Mouse (Mus musculus) retina, postnatal 7 days (tissue): ENCODE data around the gene Bnc1.

Experiments
- DNase-seq: peaks from one replicate; pipeline ENCODE4 v3.0.0-alpha.2; 2012; ENCODE audit warnings: low read depth, low spot score

Gene Bnc1

DNA sequence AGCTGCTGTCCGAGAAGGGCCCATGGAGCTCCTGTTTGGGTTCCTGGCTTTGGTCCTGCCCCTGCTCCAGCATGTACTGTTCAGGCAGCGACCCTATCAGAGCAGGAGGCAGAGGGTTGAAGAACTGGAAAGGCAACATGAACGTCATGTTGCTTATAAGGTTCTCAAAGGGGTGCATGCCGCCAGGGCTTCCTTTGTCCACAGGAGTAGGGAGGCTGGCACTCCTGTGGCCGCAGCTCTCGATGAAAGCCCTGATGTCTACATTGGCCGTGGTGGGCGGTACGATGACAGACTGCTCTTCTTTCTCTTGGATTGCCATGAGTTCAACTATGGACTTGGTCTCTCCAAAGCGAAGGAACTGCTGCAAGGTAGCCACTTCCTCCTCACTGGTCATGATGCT, 17.5 kb downstream of the Bnc1 start:
- no peak for DNase-seq

DNA sequence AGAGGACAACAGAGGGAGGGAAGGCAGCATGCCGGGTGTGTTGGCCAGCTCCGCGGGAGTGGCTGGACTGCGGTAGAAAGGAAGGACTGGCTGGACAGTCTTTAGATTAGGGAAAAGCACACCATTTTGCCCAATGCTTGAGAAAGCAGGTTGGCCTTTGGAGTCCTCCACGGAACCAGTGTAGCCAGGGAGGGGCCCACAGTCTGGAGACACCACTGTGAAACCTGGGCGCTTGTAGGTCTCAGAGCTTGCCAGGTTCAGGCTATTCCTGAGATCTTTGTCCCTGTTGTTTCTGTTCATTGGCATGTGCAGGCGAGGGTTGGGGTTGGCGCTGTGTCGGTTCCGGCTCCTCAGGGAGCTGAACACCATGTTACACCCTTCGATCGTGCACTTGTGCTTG, 18.2 kb downstream of the Bnc1 start:
- DNase-seq = no peak

DNA sequence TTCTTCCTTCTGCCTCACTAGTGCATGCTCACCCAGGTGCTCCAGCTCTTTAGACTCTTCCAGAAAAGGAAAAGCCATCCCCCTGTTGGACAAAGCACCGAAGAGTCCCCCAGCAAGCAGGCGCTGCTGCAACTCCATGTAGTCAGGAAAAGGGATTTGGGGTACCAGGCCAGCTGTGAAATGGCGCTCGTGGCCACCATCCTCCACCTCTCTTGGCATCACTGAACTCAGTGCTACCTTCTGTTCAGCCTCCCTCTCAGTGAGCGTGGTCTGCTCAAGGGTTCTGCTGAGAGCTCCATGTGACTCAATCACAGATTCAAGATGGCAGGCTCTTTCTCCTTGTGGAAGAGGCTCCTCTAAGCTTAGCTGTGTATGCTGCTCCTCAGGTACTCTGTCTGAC, 18.8 kb downstream of the Bnc1 start:
- no peak for DNase-seq

DNA sequence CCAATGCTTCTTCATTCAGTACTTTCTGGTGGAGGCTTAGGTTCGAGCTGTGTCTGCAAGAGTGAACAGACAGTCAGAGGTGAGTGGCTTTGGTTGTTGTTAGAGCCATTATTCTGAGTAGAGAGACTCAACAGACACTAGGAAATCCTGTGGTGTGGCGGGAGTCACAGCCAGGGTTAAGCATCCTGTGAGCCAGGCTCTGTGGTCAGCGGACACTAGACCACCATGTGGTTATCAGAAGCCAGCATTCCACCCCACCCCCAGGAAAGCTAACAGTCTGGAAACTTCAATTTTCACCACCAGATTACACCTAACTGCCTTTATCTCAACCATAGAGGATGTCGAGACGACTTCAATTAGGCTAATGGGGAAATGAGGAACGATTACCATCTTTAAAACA, 23.1 kb downstream of the Bnc1 start:
- DNase-seq = no peak

DNA sequence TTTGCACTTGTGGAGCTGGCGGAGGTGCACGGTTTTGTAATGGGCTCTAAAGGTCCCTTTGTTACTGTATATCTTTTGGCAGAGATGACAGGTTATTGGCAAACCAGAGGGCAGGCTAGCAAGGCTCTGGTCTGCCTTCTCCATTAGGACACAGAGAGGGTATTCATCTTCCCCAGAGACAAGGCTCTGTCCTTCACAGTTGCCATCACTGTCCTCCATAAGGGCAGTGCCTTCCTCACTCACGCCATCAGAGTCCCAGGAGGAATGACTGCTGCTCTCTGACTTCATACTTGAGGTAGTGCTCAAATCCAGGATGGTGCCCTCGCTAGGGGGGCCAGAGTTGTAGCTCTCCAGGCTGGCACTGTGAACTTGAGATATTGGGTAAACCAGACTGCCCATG, 23.6 kb downstream of the Bnc1 start:
- DNase-seq = no peak

DNA sequence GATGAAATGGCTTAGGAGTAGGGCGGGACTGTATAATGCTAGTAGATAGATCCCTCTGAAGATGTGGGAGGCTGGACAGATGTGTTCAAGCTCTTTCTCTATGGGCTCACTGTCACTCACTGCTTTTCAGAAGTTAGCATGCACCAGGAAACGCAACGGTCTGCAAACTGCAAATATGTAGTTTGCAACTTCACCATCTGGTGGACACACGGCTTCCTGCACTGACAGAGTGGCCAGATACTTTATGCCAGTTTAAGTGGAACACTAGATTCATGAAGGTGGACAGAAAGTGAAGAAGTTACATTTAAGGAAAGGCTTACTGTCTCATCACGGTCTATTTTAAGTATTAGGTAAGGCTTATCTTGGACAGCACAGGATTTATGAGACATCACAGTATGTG, 25.9 kb downstream of the Bnc1 start:
- no peak for DNase-seq

DNA sequence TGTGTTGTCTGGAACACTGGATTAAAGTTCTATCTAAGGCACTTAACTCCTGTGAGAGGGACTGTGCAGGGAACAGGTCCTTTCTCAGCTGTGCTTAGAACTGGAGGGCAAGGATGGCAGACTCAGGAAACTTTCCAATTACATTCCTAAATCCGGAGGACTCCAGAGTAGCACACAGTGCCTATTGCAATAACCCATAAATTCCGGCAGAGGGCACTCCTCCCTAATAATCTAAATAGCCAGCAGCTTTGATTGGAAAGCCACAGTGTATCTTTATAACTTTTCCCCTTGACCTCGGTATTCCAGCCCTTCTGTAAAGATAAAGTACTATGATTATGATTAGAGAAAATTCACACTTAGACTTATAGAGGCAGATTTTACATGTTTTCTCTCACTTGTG, 32.4 kb downstream of the Bnc1 start:
- DNase-seq = peak; percentile 49

DNA sequence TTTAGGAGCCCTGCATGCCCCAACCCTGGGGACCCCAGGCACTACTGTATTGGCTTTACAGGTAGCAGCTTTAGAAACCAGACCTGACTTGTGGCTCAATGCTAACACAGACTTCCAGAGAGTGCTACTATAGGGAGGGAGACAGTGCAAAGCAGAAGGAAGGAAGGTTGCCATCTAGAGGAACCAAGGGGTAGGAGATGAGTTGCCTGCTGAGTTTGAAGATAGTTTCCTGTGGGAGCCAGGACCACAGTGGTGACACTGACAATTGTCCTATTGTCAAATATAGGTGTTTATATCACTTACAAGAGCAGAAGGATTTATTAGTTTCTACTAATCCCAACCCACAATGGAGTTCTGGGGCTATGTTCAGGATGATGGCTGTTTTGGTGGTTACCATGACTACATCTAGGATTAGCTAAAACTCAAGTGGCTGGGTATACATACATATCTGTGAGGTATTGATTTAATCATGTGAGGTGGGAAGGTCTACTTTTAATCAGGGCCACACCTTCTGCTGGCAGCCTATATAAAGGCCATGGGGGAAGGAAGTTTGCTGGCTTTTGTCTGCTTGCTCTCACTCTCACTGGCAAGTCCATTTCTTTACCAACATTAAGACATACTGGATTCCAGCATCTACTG, 37.8 kb downstream of the Bnc1 start:
- DNase-seq = peak; percentile 14

DNA sequence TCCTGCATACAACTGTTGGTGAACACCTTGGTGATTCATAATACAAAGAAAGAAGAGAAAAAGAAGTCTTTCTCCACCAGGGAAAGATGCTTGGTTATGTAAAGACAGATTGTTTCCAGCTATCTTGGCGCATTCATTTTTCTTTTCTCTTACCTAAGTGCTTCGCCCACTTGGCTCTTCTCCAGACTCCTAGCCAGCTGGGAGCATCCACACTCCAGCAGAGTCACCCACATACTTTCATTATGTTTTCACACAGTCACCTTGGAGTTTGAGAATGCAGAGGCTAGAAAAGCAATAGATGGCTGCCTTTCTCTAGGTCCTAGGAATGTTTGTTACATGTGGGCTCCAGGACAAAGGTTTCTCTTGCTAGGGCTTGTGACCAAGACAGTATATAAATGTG, 41.6 kb downstream of the Bnc1 start:
- DNase-seq = no peak

DNA sequence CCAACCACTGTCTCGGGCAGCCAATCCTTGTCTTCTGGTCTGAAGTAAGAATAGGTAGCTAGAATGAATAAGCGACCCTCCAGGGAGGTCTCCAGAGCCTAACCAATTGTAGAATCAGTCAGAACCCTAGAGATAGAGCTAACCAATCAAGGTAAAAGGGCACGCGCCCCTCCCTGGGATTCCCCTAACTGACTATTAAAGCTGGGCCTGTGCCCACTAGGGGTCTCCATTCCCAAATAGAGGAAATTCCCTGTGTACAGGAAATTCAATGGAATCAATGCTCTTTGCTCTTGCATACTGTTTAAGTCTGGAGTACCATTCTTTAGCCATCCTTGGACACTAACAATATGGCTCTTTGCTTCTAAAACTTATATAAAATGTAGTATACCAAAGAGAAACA, 46.7 kb downstream of the Bnc1 start:
- no peak for DNase-seq

DNA sequence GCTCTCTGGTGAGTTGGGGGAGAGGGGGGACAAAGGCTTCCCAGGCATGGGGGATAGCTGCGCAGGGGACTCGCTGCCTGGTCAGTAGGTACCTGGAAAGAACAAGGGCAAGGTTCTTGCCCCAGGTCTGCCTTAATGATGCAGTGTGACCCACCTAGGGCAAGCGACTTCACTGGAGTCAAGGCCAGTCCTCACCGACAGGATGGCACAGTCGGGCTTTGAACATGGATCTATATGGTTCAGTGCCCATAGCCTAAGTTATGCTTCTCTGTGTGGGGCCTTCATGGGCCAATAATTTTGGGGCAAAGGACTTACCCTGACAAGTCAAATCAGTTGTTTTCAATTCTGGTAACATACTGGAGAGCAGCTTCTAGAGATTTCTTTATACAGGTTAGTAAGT, 57.3 kb downstream of the Bnc1 start:
- no peak for DNase-seq

DNA sequence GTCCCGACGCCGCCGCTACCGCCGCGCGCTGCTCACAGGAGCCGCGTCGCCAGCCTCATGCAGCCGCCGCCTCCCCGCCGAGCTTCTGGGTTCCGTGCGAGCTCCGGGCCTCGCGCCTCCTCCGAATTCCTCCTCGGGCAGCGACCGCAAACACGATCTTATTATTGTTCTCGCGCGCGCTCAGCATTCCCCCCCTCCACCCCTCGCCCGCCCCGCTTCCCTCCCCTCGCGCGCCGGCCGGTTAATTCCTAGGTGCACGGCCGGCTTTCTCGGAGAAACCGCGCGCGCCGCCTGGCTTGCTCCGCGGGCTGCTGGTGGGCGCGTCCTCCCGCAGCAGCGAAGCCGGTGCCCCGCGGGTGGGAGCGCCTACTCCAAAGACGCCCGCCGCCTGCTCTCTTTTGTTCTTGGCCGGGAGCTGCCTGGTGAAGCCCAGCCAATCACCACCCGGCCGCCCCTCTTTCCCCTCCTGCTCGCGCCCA, 57.8 kb downstream of the Bnc1 start, which contains the start of gene Hdgfl3:
Gene Hdgfl3, minus strand, starts transcription at position 207 of the 479 bp plus-strand sequence.
- DNase-seq = peak; percentile 89

DNA sequence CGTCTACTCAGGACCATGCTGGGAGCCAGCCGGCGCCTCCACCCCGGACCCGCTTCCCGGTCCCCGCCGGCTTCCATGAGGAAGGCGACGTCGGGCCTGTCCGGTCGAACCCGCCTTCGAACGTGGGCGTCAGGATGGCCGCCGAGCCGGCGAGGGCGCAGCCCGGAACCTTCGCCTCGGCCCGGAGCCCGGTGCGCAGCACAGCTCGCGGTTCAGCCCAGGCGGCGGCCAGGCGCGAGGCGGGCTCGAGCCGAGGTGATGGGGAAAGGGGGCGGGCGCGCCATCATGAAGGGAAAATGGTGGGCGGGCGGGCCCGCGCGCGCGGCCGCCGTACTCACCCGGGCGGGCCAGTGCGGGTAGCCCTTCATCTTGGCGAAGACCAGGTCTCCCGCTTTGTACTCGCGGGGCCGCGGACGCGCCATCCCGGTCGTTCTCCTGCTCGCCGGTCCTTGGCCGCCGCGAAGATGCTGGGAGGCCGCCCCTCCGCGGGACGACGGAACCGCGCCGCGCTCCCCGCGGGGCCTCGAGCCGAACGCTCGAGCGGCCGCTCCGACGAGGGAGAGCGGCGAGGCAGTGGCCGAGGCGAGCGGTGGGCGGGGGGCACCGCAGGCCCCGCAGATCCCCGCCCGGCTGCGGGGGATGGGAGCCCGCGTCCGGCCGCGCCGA, 58.4 kb downstream of the Bnc1 start:
- DNase-seq = peak; percentile 53

DNA sequence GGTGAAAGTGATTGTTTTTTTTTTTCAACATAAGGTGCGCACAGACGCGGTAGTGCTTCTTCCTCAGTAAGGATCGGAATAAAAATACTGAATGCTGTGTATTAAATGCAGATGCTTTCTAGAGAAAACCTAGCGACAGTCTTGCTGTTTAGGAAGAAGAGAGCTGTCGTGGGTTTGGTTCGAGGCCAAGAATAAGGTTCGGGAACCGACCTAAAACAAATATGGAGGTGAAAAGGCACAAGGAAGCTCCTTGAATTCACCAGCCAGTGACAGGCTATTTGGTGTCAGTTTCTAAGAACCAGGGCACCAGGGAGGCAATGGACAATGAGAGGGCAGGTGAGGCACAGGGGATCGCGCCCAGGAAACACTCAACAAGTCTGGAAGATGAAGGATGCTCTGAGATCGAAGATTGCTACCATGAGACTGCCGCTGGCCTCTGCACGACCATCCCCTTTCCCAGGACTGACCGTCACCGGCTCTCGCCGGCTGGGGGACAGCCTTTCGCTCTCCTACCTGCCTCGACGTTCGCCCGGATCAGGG, 59.0 kb downstream of the Bnc1 start:
- peak; percentile 11 for DNase-seq

DNA sequence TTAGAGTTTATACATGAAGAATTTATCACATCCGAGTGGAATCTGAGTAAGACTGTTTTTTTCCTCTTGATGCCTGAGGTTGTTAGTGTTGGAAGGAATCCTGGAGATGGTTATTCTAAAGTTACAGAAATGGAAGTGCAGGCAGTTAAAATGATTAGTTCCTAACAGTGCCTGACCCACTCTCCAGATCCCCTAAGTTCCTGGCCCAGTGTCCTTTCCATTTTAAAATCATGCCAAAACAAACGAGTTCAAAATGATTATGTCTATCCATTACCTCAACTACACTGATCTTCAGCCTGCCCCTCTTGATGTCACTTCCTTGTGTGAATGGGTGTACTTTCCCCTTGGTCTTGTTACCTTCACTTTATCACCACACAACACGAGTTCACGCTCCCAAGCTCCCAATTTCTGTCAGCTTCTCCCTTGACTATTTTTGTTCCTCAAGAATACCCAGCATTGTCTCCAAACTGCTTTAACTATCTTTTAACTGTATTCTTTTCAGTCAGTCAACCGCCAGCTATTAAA, 59.5 kb downstream of the Bnc1 start:
- DNase-seq = no peak

DNA sequence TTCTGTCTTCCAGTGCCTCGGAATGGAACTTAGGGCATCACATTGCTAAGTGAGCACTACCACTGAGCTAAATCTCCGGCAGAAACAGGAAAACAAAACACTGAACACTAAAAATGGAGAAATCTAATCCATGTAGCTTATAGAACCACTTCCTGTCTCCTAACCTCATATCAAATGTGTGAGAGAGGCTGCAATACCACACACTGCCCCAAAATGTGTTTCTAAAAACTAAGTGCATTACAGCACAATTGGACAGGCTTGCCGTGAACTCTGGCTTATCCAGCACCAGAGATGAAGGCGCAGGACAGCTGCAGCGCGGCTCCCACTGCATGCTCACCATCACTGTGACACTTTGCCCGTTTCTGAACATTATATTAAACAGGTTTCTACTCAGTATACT, 63.1 kb downstream of the Bnc1 start:
- DNase-seq = no peak

DNA sequence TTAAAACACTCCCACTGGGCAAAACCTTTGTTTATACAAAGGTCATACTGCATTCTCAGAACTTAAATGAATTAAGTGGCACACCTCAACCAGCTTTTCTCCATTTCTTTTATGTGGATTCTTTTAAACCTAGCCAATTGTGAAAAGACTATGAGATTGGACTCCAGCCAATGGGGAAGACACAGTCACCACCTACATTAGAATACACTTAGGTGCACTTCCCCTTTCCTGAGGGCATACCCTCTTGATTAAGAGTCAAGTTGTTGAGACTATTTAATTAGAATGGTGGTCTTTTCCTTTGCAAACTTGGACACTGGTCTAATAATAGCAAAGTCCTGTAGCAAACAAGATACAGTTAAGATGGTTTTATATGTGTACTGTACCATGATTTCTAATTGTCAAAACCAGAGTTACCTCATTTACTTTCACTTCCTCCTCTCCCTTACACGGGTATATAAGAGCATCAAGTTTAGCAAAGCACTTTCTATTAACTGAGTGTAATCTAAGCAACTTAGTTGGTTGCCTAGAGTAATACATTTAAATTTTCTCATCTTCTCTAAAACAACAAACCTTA, 70.6 kb downstream of the Bnc1 start:
- no peak for DNase-seq

DNA sequence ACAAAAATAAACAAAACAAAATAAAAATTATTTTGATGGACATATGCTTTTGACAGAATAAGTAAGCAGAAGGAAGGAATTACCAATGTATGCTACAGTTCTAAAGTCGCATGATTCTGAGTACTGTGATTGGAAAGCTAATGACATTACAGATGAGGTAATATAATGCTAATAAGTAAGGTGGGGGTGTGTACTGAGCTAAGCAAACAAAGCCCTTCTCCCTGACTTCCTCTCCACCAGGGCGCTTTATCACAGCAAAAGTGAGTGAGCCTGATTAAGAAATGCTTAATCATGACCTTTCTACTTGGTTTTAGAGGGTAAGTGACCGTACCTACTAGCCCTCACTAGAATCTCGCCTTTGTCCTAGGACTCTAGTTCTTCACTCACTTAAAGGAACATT, 71.8 kb downstream of the Bnc1 start:
- DNase-seq = no peak

DNA sequence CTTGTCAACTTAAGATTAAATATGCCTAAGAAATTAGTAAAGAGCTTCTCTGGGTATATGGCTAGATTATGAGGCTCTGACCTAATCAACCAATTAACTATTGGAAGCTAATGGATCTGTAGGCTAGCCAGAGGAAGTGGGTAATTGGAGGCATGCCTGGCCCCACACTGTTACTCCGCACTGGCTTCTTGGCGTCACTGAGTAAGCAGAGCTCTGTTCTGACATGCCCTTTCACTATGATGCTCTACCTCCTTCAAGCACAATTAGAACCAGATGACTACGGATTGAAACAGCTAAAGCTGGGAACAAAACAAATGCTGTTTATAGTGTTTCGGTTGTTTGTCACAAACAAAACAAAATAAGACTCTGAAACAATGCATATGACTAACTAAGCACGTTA, 73.8 kb downstream of the Bnc1 start:
- no peak for DNase-seq
